Mouse (Mus musculus): ENCODE measurements around the gene Wnt10b. TPM values are rescaled to one million over a fixed set of nuclear protein-coding genes. Genes with fewer than 3 reads are reported as not detected.

The Wnt10b gene
- polyA plus RNA-seq, 1 experiment: 37.4 TPM

DNA sequence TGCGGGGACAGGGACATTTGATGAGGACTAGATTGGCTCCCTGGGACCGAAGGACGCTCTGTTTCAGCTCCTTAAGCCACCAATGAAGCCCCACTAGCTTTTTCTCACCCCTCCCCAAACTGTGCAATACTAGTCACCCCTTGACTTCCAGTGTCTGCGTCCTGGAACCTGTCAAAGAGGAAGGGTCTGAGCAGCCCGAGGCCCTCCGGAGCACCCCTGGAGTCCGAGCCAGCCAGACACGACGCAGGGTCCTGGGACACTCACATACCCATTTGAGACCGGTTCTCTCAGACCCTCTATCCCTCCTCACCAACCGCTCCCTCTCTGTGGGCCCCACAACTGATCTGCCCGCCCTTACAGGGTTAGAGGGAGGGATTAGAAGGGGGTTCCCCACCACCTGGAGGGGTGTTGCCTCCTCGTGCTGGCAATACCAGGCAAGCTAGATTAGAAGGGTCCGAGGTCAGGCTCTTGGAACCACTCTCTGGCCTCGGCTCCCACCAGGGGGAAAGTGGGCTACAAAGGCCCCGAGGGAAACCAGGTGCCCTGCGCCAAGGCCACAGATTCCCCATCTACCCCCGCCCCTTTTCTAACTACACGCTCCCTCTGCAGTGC lies 839 bp downstream of the Wnt10b start:
- WGBS: 12% methylated on average over 19 of the region's 19 CpGs
- TF ChIP-seq CTCF (IDR thresholded peaks at IDR 0.05; ENCODE audit: insufficient read depth, low read length) (no peak), POLR2A (IDR thresholded peaks at IDR 0.05; ENCODE audit: borderline replicate concordance, extremely low read depth, low read depth, low read length) (no peak)
- Histone ChIP-seq H3K4me1 (ENCODE audit: control insufficient read depth, insufficient read depth, low read length) (peaks cover 3% of the 10 kb centered on the region; the same call in 1 of the 2 replicates), H3K4me3 (replicated peaks; ENCODE audit: extremely low read depth, low read depth, low read length) (no peak overlapping the region)
- DNase-seq: no peak

DNA sequence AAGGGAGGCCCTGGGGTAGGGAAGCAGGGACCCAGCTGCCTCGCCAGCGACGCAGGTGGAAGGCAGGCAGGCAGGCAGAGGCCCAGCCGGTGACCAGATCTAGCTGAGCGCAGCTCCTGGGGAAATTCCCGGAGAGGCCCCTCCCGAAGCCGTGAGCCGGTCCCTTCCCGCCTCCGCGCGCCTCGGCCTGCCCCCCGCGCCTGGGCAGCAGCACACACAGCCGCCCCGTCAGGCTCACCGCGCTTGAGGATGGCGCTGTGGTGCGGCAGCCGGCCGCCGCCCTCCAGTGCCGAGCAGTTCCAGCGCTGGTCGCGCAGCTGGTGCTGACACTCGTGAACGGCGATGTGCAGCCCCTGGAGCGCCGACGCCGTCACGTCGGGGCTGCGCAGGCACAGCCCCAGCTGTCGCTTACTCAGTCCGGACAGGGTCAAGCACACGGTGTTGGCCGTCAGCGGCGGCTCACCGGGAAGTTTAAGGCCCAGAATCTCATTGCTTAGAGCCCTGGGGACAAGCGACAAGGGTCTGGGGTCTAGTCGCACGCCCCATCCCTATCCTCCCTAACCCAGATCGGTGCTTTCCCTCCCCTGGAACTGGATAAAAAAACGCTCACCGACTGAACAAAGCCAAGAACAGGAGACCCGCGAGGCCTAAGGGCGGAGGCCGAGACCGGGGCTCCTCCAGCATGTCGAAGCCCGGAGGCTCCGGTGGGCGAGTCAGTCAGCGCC lies 1.5 kb downstream of the Wnt10b start:
- peak; percentile 30 for DNase-seq
- TF ChIP-seq CTCF (IDR thresholded peaks at IDR 0.05; ENCODE audit: insufficient read depth, low read length) (no peak), POLR2A (IDR thresholded peaks at IDR 0.05; ENCODE audit: borderline replicate concordance, extremely low read depth, low read depth, low read length) (no peak)
- H3K4me1 ChIP-seq (ENCODE audit: control insufficient read depth, insufficient read depth, low read length): peaks cover 3% of the 10 kb centered on the region; the same call in 1 of the 2 replicates
- WGBS: 2% methylated on average over 62 of the region's 62 CpGs
- H3K4me3 ChIP-seq (replicated peaks; ENCODE audit: extremely low read depth, low read depth, low read length): no peak overlapping the region

GRCm38 (mm10) chr15:98775533-98775932 lies 2.4 kb downstream of the Wnt10b start:
- Histone ChIP-seq H3K4me3 (replicated peaks; ENCODE audit: extremely low read depth, low read depth, low read length) (no peak overlapping the region), H3K4me1 (ENCODE audit: control insufficient read depth, insufficient read depth, low read length) (peaks cover 3% of the 10 kb centered on the region; the same call in 1 of the 2 replicates)
- DNase-seq: no peak
- no peak for TF ChIP-seq CTCF (IDR thresholded peaks at IDR 0.05; ENCODE audit: insufficient read depth, low read length)
- TF ChIP-seq POLR2A (IDR thresholded peaks at IDR 0.05; ENCODE audit: borderline replicate concordance, extremely low read depth, low read depth, low read length): no peak
- 19% methylated on average over 5 of the region's 5 CpGs for whole genome bisulfite sequencing

GRCm38 (mm10) chr15:98774096-98774495 lies 3.9 kb downstream of the Wnt10b start:
- no peak for DNase-seq
- peaks cover 3% of the 10 kb centered on the region; the same call in 1 of the 2 replicates for H3K4me1 ChIP-seq (ENCODE audit: control insufficient read depth, insufficient read depth, low read length)
- H3K4me3 ChIP-seq (replicated peaks; ENCODE audit: extremely low read depth, low read depth, low read length): no peak overlapping the region
- TF ChIP-seq CTCF (IDR thresholded peaks at IDR 0.05; ENCODE audit: insufficient read depth, low read length) (no peak), POLR2A (IDR thresholded peaks at IDR 0.05; ENCODE audit: borderline replicate concordance, extremely low read depth, low read depth, low read length) (no peak)
- 56% methylated on average over 15 of the region's 15 CpGs for WGBS

DNA sequence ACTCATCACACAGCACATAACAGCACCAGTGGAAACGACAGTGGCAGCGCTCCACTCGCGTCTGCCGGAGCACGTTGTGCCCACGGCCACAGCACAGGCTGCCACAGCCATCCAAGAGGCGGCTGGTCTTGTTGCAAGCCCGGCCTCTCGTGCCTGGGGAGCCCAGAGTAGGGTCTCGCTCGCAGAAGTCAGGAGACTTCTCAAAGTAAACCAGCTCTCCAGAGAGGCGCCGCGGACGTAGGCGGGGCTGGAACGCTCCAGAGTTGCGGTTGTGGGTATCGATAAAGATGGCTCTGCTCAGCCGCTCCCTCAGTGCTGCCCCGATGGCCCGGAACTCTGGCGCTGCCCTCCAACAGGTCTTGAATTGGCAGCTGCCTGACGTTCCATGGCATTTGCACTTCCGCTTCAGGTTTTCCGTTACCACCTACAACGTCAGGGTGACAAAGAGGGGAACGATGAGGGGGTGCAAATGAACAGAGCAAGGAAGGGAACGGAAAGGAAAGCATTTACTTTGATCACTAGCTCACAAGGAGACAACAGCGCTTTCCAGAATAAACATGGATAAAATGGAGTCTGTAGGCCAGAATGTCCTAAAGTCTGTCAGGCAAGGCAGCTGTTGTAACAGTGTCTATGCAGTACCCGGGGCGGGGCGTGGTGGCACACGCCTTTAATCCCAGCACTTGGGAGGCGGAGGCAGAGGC lies 5.3 kb downstream of the Wnt10b start:
- WGBS: 8% methylated on average over 36 of the region's 36 CpGs
- peak; percentile 23 for DNase-seq
- H3K4me3 ChIP-seq (replicated peaks; ENCODE audit: extremely low read depth, low read depth, low read length): peak overlapping the region; percentile 55
- peaks cover 3% of the 10 kb centered on the region; the same call in 1 of the 2 replicates for H3K4me1 ChIP-seq (ENCODE audit: control insufficient read depth, insufficient read depth, low read length)
- TF ChIP-seq POLR2A (IDR thresholded peaks at IDR 0.05; ENCODE audit: borderline replicate concordance, extremely low read depth, low read depth, low read length) (no peak), CTCF (IDR thresholded peaks at IDR 0.05; ENCODE audit: insufficient read depth, low read length) (no peak)

DNA sequence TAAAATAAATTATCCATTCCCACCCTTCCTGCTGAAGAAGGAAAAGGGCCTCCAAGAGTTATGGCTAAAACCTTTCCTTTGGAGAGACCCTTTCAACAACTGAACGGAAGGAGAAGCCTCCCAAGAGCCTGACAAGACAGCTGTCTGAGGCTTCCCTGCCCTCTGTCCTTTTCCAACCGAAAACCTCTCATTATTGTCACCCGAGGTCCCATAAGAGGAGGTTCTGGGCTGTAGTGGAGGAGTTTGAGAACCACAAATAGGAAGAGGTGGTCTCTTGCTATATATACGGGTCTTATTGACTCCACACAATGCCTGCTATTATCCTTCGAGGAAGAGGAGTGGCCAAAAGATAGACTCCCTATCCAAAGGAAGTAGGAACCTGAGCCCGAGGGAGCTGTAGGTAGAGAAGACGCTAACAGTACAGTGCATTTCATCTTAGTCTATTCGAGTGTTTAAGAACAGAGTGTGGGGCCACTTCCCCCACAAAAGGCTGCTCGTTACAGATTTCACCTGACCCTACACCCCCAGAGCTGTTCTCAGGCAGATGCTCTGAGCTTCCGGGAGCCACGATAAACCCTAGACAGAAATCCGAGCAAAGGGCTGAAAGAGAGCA lies 6.0 kb downstream of the Wnt10b start:
- H3K4me1 ChIP-seq (ENCODE audit: control insufficient read depth, insufficient read depth, low read length): peaks cover 3% of the 10 kb centered on the region; the same call in 1 of the 2 replicates
- no peak for DNase-seq
- H3K4me3 ChIP-seq (replicated peaks; ENCODE audit: extremely low read depth, low read depth, low read length): peak overlapping the region; percentile 8
- TF ChIP-seq CTCF (IDR thresholded peaks at IDR 0.05; ENCODE audit: insufficient read depth, low read length) (no peak), POLR2A (IDR thresholded peaks at IDR 0.05; ENCODE audit: borderline replicate concordance, extremely low read depth, low read depth, low read length) (no peak)
- WGBS: 16% methylated on average over 12 of the region's 12 CpGs

- no peak for DNase-seq
- TF ChIP-seq CTCF (IDR thresholded peaks at IDR 0.05; ENCODE audit: insufficient read depth, low read length) (no peak), POLR2A (IDR thresholded peaks at IDR 0.05; ENCODE audit: borderline replicate concordance, extremely low read depth, low read depth, low read length) (no peak)
- 55% methylated on average over 5 of the region's 5 CpGs for WGBS
- H3K4me3 ChIP-seq (replicated peaks; ENCODE audit: extremely low read depth, low read depth, low read length): no peak overlapping the region
- H3K4me1 ChIP-seq (ENCODE audit: control insufficient read depth, insufficient read depth, low read length): peaks cover 3% of the 10 kb centered on the region
Measured at GRCm38 (mm10) chr15:98768259-98768658, 9.7 kb downstream of the Wnt10b start.

DNA sequence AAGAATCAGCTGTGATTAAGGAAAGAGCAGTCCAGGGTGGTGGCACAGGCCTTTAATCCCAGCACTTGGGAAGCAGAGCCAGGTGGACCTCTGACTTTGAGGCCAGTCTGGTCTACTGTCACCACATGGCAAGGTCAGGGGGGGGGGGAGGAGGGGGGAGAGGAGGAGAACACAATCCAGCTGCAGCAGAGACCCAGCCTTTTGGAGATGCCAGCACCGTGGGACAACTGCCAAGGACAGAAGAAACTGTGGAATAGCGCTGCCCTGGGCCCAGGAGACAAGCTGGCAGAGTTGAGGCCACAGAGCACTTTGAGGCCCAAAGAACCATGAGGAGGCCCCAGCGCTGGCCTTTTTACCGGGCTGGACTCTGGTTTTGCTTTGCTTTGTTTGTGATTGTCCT lies 12.0 kb downstream of the Wnt10b start:
- 69% methylated on average over 4 of the region's 4 CpGs for WGBS
- DNase-seq: no peak
- Histone ChIP-seq H3K4me3 (replicated peaks; ENCODE audit: extremely low read depth, low read depth, low read length) (no peak overlapping the region), H3K4me1 (ENCODE audit: control insufficient read depth, insufficient read depth, low read length) (peaks cover 6% of the 10 kb centered on the region)
- no peak for TF ChIP-seq CTCF (IDR thresholded peaks at IDR 0.05; ENCODE audit: insufficient read depth, low read length)
- no peak for TF ChIP-seq POLR2A (IDR thresholded peaks at IDR 0.05; ENCODE audit: borderline replicate concordance, extremely low read depth, low read depth, low read length)
